Mouse (Mus musculus) limb, embryonic 15.5 days (tissue): Measurements from ENCODE around the gene Wdr41. TPM values are rescaled to one million over a fixed set of nuclear protein-coding genes. Genes with fewer than 3 reads are reported as not detected.

Experiments
- ATAC-seq: fragments of 200-750 bp; cut with Nextera tagmentation; 2 replicates; pipeline ENCODE4 v1.8.0; 2017; ENCODE audit warnings: low read depth, moderate TSS enrichment; ENCODE audit not compliant: insufficient number of reproducible peaks, low FRiP score, low TSS enrichment
- H3K27ac ChIP-seq: fragments of 300-500 bp; sonication (generic); 2 replicates; pipeline ENCODE4 v1.5.1; 2015; ENCODE audit warnings: moderate library complexity, mild to moderate bottlenecking, inconsistent platforms
- H3K27me3 ChIP-seq: fragments of 300-500 bp; sonication (generic); 2 replicates; pipeline ENCODE4 v1.6.1; 2015; ENCODE audit warnings: inconsistent platforms
- H3K36me3 ChIP-seq: fragments of 300-500 bp; sonication (generic); 2 replicates; pipeline ENCODE4 v1.6.1; 2015; ENCODE audit warnings: inconsistent platforms
- H3K4me1 ChIP-seq: fragments of 300-500 bp; sonication (generic); 2 replicates; pipeline ENCODE4 v1.6.1; 2015; ENCODE audit warnings: inconsistent platforms
- H3K4me2 ChIP-seq: fragments of 300-500 bp; sonication (generic); 2 replicates; pipeline ENCODE4 v1.6.1; 2015; ENCODE audit warnings: mild to moderate bottlenecking, inconsistent platforms
- H3K4me3 ChIP-seq: fragments of 300-500 bp; sonication (generic); 2 replicates; pipeline ENCODE4 v1.5.1; 2015; ENCODE audit warnings: mild to moderate bottlenecking, inconsistent platforms
- H3K9ac ChIP-seq: fragments of 300-500 bp; sonication (generic); 2 replicates; pipeline ENCODE4 v1.6.1; 2015; ENCODE audit warnings: inconsistent platforms
- H3K9me3 ChIP-seq: fragments of 300-500 bp; sonication (generic); 2 replicates; pipeline ENCODE4 v1.6.1; 2016; ENCODE audit warnings: inconsistent platforms
- WGBS: fragments of 180-500 bp; shearing (Covaris S2); methylation state at CpG from one replicate; pipeline ENCODE4 v1.1.7; 2015; 5-methylcytosine and 5-hydroxymethylcytosine counted together
- polyA plus RNA-seq: library from polyadenylated mRNA; unstranded; fragments of >200 nt; fragmentation: Nextera tagmentation; extraction: Ambion mirVana; gene quantifications from 2 replicates; pipeline ENCODE4 v1.2.1, GENCODE M21; 2015

Gene Wdr41
- 22.0 and 22.4 TPM in 2 replicates for polyA plus RNA-seq

DNA sequence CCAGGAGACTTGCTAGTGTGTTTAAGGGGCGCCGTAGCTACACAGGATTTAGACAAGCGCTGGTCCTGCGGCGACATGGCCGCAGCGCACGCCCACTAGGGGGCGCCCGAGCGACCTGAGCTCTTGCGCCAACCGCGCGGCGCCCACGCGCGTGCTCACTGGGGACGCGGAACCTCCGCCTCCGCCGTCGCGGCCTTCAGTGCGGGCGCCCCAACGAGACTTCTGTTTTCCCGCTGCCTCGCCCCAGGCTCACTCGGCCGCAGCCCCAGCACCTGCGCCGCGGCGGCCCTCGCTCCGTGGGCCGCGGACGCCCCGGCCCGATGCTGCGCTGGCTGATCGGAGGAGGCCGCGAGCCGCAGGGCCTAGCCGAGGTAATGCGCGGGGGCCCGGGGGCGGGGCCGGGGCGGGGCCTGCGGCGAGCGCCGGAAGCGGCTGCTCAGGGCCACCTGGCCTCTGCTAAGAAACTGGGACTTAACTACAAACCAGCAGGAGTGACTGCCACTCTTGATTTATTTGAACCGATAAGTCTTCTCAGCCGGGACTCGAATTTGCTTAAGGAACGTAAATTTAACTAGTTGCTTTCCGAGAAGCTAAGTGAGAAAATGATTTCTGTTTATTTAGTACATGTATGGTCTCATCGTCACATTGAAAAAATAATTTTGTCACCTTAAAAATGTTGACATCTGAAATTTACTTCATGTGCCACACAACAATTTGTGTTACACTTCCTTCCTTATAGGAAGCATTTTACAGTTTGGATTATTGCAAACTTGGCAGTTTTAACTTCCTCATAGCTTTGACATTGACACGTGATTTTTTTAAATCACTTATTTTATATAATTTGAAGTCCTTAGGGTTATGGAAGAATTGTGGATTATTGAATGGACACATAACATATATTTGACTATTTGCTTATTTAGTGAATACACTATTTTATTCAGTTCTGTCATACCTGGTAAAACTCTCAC lies at the start of gene Wdr41:
TSS of gene Wdr41 (plus strand) at position 126 of the 968 bp plus-strand sequence.
- Histone ChIP-seq H3K9me3 (no peaks in the 10 kb centered on the region), H3K36me3 (peaks cover 6% of the 10 kb centered on the region), H3K4me2 (peak within 1 kb of the TSS; percentile 42), H3K27ac (peak within 1 kb of the TSS; percentile 99), H3K4me3 (peak within 1 kb of the TSS; percentile 73), H3K4me1 (peaks cover 13% of the 10 kb centered on the region), H3K9ac (peak within 1 kb of the TSS; percentile 98), H3K27me3 (no peaks in the 10 kb centered on the region)
- 2% methylated on average over 65 of the region's 68 CpGs for WGBS
- ATAC-seq = peak; percentile 93

GRCm38 (mm10) chr13:94928086-94928485 lies 48.1 kb upstream of the Wdr41 start:
- 79% methylated on average over 3 of the region's 3 CpGs for WGBS
- peaks cover 18% of the 10 kb centered on the region for H3K27me3 ChIP-seq

GRCm38 (mm10) chr13:94938418-94938817 lies 37.7 kb upstream of the Wdr41 start:
- no peaks in the 10 kb centered on the region for H3K27me3 ChIP-seq
- H3K27ac ChIP-seq = no peak overlapping the region
- 61% methylated on average over 5 of the region's 5 CpGs for WGBS
- no peaks in the 10 kb centered on the region for H3K4me1 ChIP-seq
- H3K9me3 ChIP-seq = no peaks in the 10 kb centered on the region
- ATAC-seq = no peak
- H3K4me3 ChIP-seq = no peak overlapping the region
- H3K4me2 ChIP-seq = no peak overlapping the region
- no peak overlapping the region for H3K9ac ChIP-seq
- no peaks in the 10 kb centered on the region for H3K36me3 ChIP-seq

More at GRCm38 (mm10) chr13:94928086-94928485, 48.1 kb upstream of the Wdr41 start:
- ATAC-seq = no peak
- no peak overlapping the region for H3K4me2 ChIP-seq
- no peaks in the 10 kb centered on the region for H3K36me3 ChIP-seq
- H3K27ac ChIP-seq = no peak overlapping the region
- no peak overlapping the region for H3K9ac ChIP-seq
- H3K4me3 ChIP-seq = no peak overlapping the region
- no peaks in the 10 kb centered on the region for H3K4me1 ChIP-seq
- H3K9me3 ChIP-seq = no peaks in the 10 kb centered on the region

- Histone ChIP-seq H3K9ac (no peak overlapping the region), H3K36me3 (no peaks in the 10 kb centered on the region), H3K4me2 (no peak overlapping the region), H3K27me3 (no peaks in the 10 kb centered on the region), H3K9me3 (no peaks in the 10 kb centered on the region), H3K4me1 (no peaks in the 10 kb centered on the region), H3K27ac (no peak overlapping the region), H3K4me3 (no peak overlapping the region)
- 61% methylated on average over 5 of the region's 5 CpGs for WGBS
- ATAC-seq = no peak
Observed at GRCm38 (mm10) chr13:94940104-94940503, 36.0 kb upstream of the Wdr41 start.

- WGBS = 13% methylated on average over 4 of the region's 4 CpGs
- Histone ChIP-seq H3K4me3 (no peak overlapping the region), H3K27ac (no peak overlapping the region), H3K27me3 (no peaks in the 10 kb centered on the region), H3K36me3 (no peaks in the 10 kb centered on the region), H3K4me2 (no peak overlapping the region), H3K9me3 (no peaks in the 10 kb centered on the region), H3K4me1 (no peaks in the 10 kb centered on the region), H3K9ac (no peak overlapping the region)
- no peak for ATAC-seq
Observed at GRCm38 (mm10) chr13:94941230-94941629, 34.9 kb upstream of the Wdr41 start.

DNA sequence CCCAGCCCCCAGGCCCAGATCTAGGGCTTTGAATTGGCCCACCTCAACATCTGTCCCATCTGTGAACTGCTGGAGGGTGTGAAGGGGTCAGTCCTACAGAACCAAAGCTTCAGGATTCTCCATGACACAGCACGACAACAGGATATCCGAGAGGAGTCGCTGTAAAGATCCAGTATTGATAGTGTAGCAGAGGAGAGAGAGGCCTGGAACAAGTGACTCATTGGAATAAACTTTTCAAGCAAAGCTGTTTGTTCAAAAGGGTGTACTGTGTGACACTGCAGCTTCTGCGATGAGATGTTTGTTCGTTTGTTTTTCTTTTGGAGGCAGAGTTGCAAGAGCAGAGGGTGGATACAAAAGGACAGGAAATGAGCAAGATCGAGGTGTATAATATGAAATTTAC lies 20.2 kb upstream of the Wdr41 start:
- 70% methylated on average over 6 of the region's 6 CpGs for WGBS
- ATAC-seq = no peak

GRCm38 (mm10) chr13:94957965-94958364 lies 18.2 kb upstream of the Wdr41 start:
- no peak overlapping the region for H3K27ac ChIP-seq
- no peaks in the 10 kb centered on the region for H3K36me3 ChIP-seq
- H3K9me3 ChIP-seq = no peaks in the 10 kb centered on the region
- H3K4me2 ChIP-seq = no peak overlapping the region
- no peak overlapping the region for H3K4me3 ChIP-seq
- WGBS = 62% methylated on average over 1 of the region's 1 CpGs
- ATAC-seq = no peak
- H3K9ac ChIP-seq = no peak overlapping the region
- no peaks in the 10 kb centered on the region for H3K4me1 ChIP-seq
- H3K27me3 ChIP-seq = no peaks in the 10 kb centered on the region

More for the DNA sequence above, 20.2 kb upstream of the Wdr41 start:
- Histone ChIP-seq H3K27ac (no peak overlapping the region), H3K9me3 (no peaks in the 10 kb centered on the region), H3K9ac (no peak overlapping the region), H3K4me3 (no peak overlapping the region), H3K4me1 (no peaks in the 10 kb centered on the region), H3K36me3 (no peaks in the 10 kb centered on the region), H3K27me3 (no peaks in the 10 kb centered on the region), H3K4me2 (no peak overlapping the region)

GRCm38 (mm10) chr13:94969992-94970553 lies 6.1 kb upstream of the Wdr41 start:
- Histone ChIP-seq H3K27ac (no peak overlapping the region), H3K4me1 (0 out of 2 replicates have a peak, but pooled peaks cover 2% of the 10 kb centered on the region), H3K9me3 (no peaks in the 10 kb centered on the region), H3K9ac (no peak overlapping the region), H3K27me3 (no peaks in the 10 kb centered on the region), H3K4me3 (no peak overlapping the region), H3K36me3 (no peaks in the 10 kb centered on the region), H3K4me2 (no peak overlapping the region)
- no peak for ATAC-seq
- 27% methylated on average over 9 of the region's 9 CpGs for WGBS

DNA sequence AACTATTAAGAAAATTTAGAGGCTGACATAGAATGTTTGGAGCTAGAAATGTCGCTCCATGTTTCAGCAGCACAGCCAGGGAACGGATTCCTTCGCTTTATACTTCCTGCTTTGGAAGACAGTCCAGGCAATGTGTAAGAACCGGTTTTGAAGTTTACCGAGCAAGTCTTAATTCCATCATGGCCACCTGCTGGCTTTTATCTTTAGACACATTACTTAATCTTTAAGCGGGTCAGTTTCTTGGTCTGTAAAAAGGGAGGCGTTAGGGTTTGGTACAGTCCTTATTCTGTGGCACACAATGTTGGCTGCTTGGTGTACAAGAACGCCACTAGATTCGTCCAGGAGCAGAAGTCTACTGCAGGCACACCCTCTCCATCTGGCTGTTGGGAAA lies 321 bp upstream of the Wdr41 start:
- Histone ChIP-seq H3K4me3 (peak overlapping the region; percentile 73), H3K27me3 (no peaks in the 10 kb centered on the region), H3K27ac (peak overlapping the region; percentile 99), H3K9ac (0 out of 2 replicates have a peak overlapping the region, but pooled peaks have one; percentile 0), H3K4me2 (peak overlapping the region; percentile 42), H3K36me3 (no peaks in the 10 kb centered on the region), H3K4me1 (peaks cover 13% of the 10 kb centered on the region), H3K9me3 (no peaks in the 10 kb centered on the region)
- 17% methylated on average over 9 of the region's 9 CpGs for WGBS
- no peak for ATAC-seq

GRCm38 (mm10) chr13:94979081-94979480 lies 2.9 kb downstream of the Wdr41 start:
- 42% methylated on average over 7 of the region's 7 CpGs for WGBS

DNA sequence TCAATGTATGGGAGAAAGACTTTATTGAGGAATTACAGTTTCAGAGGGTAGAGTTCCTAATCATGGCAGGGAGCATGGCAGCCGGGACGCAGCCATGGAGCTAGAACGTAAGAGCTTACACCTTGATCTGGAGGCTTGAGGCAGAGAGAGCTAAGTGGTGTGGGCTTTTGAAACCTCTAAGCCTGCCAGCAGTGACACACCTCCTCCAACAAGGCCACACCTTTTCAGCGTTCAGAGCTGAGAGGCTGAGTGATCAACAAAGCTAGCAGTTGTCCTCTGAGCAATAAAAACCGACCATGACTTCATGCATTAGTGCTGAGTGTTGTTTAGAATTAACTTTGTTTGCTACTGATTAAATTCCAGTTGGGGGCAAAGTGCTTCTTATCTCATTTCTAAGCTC lies 14.4 kb downstream of the Wdr41 start:
- 59% methylated on average over 5 of the region's 5 CpGs for WGBS
- ATAC-seq = no peak
- H3K4me1 ChIP-seq = peaks cover 8% of the 10 kb centered on the region; the same call in 1 of the 2 replicates

More at GRCm38 (mm10) chr13:94979081-94979480, 2.9 kb downstream of the Wdr41 start:
- Histone ChIP-seq H3K9me3 (no peaks in the 10 kb centered on the region), H3K27ac (no peak overlapping the region), H3K27me3 (no peaks in the 10 kb centered on the region), H3K4me1 (peaks cover 13% of the 10 kb centered on the region), H3K4me3 (no peak overlapping the region), H3K4me2 (no peak overlapping the region), H3K9ac (no peak overlapping the region), H3K36me3 (peaks cover 13% of the 10 kb centered on the region)
- no peak for ATAC-seq

DNA sequence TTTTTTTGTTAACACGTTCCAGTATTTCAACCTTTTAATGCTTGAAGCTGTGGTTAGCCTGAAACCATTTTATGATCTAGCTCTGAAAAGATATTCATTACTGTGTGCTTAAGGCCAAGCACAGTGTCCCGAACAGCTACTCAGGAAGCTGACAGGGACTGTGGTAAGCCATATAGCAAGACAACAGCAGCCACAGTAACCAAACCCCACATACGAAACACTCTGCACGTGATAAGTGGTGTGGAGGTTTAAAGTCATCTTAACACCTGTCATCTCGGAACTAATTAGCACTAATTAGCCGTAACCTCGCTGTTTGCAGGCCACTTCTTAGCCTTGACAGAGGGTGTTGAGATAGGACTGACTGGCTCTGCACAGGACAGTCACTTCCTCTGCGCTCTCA lies 31.1 kb downstream of the Wdr41 start:
- Histone ChIP-seq H3K4me3 (no peak overlapping the region), H3K9ac (no peak overlapping the region), H3K27ac (no peak overlapping the region), H3K27me3 (no peaks in the 10 kb centered on the region), H3K9me3 (no peaks in the 10 kb centered on the region), H3K36me3 (peaks cover 17% of the 10 kb centered on the region), H3K4me1 (no peaks in the 10 kb centered on the region), H3K4me2 (no peak overlapping the region)
- ATAC-seq = no peak
- 61% methylated on average over 8 of the region's 8 CpGs for WGBS

More for the DNA sequence above, 14.4 kb downstream of the Wdr41 start:
- Histone ChIP-seq H3K4me3 (no peak overlapping the region), H3K9ac (no peak overlapping the region), H3K27me3 (no peaks in the 10 kb centered on the region), H3K36me3 (no peaks in the 10 kb centered on the region), H3K27ac (no peak overlapping the region), H3K4me2 (no peak overlapping the region), H3K9me3 (no peaks in the 10 kb centered on the region)
